Mouse (Mus musculus): ENCODE measurements around the gene Gde1. TPM values are rescaled to one million over a fixed set of nuclear protein-coding genes. Genes with fewer than 3 reads are reported as not detected.

Gde1 gene
- polyA plus RNA-seq, 1 experiment from 2014 or later: 136 TPM

DNA sequence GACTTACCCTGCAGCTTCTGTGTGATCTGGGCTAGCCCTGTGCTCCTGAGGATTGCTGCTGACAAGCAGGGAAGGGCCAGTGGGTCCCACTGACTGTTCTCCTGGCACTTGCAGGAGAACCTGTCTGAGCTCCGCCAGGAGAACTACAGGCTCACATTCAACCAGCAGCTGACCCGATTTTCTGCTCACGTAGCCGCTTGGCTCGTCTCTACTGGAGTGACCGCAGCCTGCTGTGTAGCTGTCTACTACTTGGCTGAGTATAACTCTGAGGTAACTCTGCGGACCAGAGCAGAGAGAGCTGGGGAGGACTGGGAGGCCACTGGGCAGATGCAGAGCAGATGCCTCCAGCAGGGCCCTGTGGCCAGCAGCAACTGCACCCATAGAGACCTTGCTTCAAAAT, 56.2 kb downstream of the Gde1 start:
- 77% methylated on average over 7 of the region's 7 CpGs for WGBS
- Histone ChIP-seq H3K27ac (ENCODE audit: low read depth, low read length) (no peak overlapping the region), H3K4me2 (replicated peaks; ENCODE audit: low read depth) (no peak overlapping the region), H3K4me3 (ENCODE audit: low read depth, low read length) (no peak overlapping the region), H3K36me3 (ENCODE audit: control insufficient read depth, insufficient read depth) (peaks cover 38% of the 10 kb centered on the region), H3K4me1 (replicated peaks; ENCODE audit: control insufficient read depth, insufficient read depth, low read length) (no peaks in the 10 kb centered on the region), H3K9ac (ENCODE audit: low read depth, low read length) (no peak overlapping the region), H3K9me3 (ENCODE audit: control insufficient read depth) (no peaks in the 10 kb centered on the region), H3K27me3 (replicated peaks; ENCODE audit: control insufficient read depth, insufficient read depth, low read length) (no peaks in the 10 kb centered on the region)
- TF ChIP-seq CTCF (IDR thresholded peaks at IDR 0.05; ENCODE audit: low read depth): no peak
- ATAC-seq: no peak

DNA sequence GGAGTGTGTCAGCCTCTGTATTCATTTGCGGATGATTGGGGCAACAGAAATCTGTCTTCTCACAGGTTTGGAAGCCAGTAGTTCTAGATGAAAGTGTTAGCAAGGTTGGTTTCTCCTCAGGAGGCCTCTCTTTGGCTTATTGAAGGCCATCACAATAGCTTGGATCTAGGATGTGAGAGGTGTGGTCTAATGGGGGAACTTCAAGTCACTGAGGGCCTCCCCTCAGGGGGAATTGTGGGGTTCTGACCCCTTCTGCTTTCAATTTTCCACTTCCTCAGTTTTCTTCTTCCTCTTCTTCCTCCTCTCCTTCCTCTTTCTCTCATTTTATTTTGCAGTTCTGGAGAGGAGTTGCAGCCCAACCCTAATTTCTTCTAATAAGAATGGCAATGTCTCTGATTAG, 59.3 kb downstream of the Gde1 start:
- H3K27me3 ChIP-seq (replicated peaks; ENCODE audit: control insufficient read depth, insufficient read depth, low read length): no peaks in the 10 kb centered on the region
- H3K9ac ChIP-seq (ENCODE audit: low read depth, low read length): no peak overlapping the region
- TF ChIP-seq CTCF (IDR thresholded peaks at IDR 0.05; ENCODE audit: low read depth): no peak
- WGBS: 77% methylated on average over 1 of the region's 1 CpGs
- H3K27ac ChIP-seq (ENCODE audit: low read depth, low read length): no peak overlapping the region
- no peaks in the 10 kb centered on the region for H3K4me1 ChIP-seq (replicated peaks; ENCODE audit: control insufficient read depth, insufficient read depth, low read length)
- H3K9me3 ChIP-seq (ENCODE audit: control insufficient read depth): no peaks in the 10 kb centered on the region
- no peak overlapping the region for H3K4me3 ChIP-seq (ENCODE audit: low read depth, low read length)
- no peak for ATAC-seq
- H3K4me2 ChIP-seq (replicated peaks; ENCODE audit: low read depth): no peak overlapping the region
- H3K36me3 ChIP-seq (ENCODE audit: control insufficient read depth, insufficient read depth): peaks cover 42% of the 10 kb centered on the region

Other genes with a start within 250 kb of the Gde1 start
- gene Itpripl2, start 213.8 kb downstream of the Gde1 start, polyA plus RNA-seq (2015; fragmentation: Nextera tagmentation; extraction: Ambion mirVana): 4.6 and 5.6 TPM in 2 replicates
- gene Coq7, start 172.4 kb downstream of the Gde1 start, polyA plus RNA-seq (2015; fragmentation: Nextera tagmentation; extraction: Ambion mirVana): 123 and 139 TPM in 2 replicates
- 1.4 and 1.5 TPM in 2 replicates for gene Tmc7, start 121.0 kb downstream of the Gde1 start, polyA plus RNA-seq (2015; fragmentation: Nextera tagmentation; extraction: Ambion mirVana)
- gene Tmc5, start 108.5 kb downstream of the Gde1 start, polyA plus RNA-seq (2015; fragmentation: Nextera tagmentation; extraction: Ambion mirVana): 48.1 and 49.0 TPM in 2 replicates
- 2.8 and 3.1 TPM in 2 replicates for gene Ccp110, start 6.8 kb upstream of the Gde1 start, polyA plus RNA-seq (2015; fragmentation: Nextera tagmentation; extraction: Ambion mirVana)
- 55.3 and 57.8 TPM in 2 replicates for gene Vps35l, start 34.4 kb upstream of the Gde1 start, polyA plus RNA-seq (2015; fragmentation: Nextera tagmentation; extraction: Ambion mirVana)
- gene Iqck, start 150.0 kb upstream of the Gde1 start, polyA plus RNA-seq (2015; fragmentation: Nextera tagmentation; extraction: Ambion mirVana): 0.83 and 1.1 TPM in 2 replicates
- 35.8 and 40.0 TPM in 2 replicates for gene Knop1, start 150.5 kb upstream of the Gde1 start, polyA plus RNA-seq (2015; fragmentation: Nextera tagmentation; extraction: Ambion mirVana)

Data from intestine, postnatal 0 days (tissue).